Mouse (Mus musculus) forebrain, embryonic 15.5 days (tissue): ENCODE measurements at regions not wholly inside any gene's neighbourhood (a gene's known extent, or its start where the extent isn't known, plus 50 kb on each side); places are given as distances from the start of the nearest gene placed in this dataset.
A peak's percentile ranks its signal among the peaks of the same experiment; 100 is the strongest.

Source experiments
- ATAC-seq: fragments of 200-750 bp; cut with Nextera tagmentation; replicated peaks from 2 replicates; pipeline ENCODE4 v1.8.0; 2017; ENCODE audit warnings: mild to moderate bottlenecking, moderate TSS enrichment, moderate library complexity
- H3K27ac ChIP-seq: fragments of 300-500 bp; sonication (generic); replicated peaks from 2 replicates; pipeline ENCODE4 v1.5.1; 2015; ENCODE audit warnings: mild to moderate bottlenecking, inconsistent platforms
- H3K27me3 ChIP-seq: fragments of 300-500 bp; sonication (generic); 2 replicates; pipeline ENCODE4 v1.6.1; 2015; ENCODE audit warnings: inconsistent platforms
- H3K36me3 ChIP-seq: fragments of 300-500 bp; sonication (generic); 2 replicates; pipeline ENCODE4 v1.6.1; 2015; ENCODE audit warnings: mild to moderate bottlenecking, inconsistent platforms
- H3K4me1 ChIP-seq: fragments of 300-500 bp; sonication (generic); 2 replicates; pipeline ENCODE4 v1.6.1; 2015; ENCODE audit warnings: inconsistent platforms
- H3K4me2 ChIP-seq: fragments of 300-500 bp; sonication (generic); replicated peaks from 2 replicates; pipeline ENCODE4 v1.6.1; 2015; ENCODE audit warnings: mild to moderate bottlenecking, inconsistent platforms
- H3K4me3 ChIP-seq: fragments of 300-500 bp; sonication (generic); 2 replicates; pipeline ENCODE4 v1.5.1; 2015; ENCODE audit warnings: mild to moderate bottlenecking, inconsistent platforms
- H3K9ac ChIP-seq: fragments of 300-500 bp; sonication (generic); replicated peaks from 2 replicates; pipeline ENCODE4 v1.6.1; 2015; ENCODE audit warnings: mild to moderate bottlenecking, inconsistent platforms
- H3K9me3 ChIP-seq: fragments of 300-500 bp; sonication (generic); 2 replicates; pipeline ENCODE4 v1.6.1; 2016; ENCODE audit warnings: inconsistent platforms
- WGBS: fragments of 180-500 bp; shearing (Covaris S2); methylation state at CpG from one replicate; pipeline ENCODE4 v1.1.7; 2015; ENCODE audit warnings: mixed read lengths; 5-methylcytosine and 5-hydroxymethylcytosine counted together

DNA sequence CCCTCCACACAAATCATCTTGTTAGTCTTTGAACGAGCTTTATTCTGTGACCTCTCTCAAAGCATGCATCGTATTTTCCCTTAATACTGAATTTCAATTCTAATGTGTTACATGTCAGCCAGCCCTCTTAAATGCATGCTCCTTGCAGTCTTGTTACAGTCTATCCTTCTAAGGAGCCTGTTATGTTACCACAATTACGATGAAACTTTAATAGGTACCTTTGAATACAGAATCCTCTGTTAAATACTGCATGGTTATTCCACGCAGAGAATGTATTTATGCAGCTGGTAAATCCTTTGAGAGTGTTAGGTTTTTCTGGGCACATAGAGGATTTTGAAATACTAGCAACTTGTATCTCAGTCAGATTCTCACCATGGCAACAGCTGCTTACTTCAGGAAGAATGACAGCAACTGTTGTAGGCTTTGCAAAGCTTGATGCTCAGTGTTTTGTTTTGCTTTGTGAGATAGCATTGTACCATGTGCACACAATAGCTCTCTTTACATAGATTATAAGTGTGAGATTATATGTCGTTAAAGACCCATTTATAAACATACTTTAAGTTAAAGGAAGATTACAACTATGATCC is 532.9 kb upstream of the Negr1 start:
- Histone ChIP-seq H3K4me1 (peaks cover 3% of the 10 kb centered on the region), H3K9me3 (no peaks in the 10 kb centered on the region), H3K27ac (peak overlapping the region; percentile 46; the same call in 1 of the 2 replicates), H3K27me3 (no peaks in the 10 kb centered on the region), H3K4me2 (no peak overlapping the region), H3K36me3 (no peaks in the 10 kb centered on the region), H3K9ac (no peak overlapping the region), H3K4me3 (no peak overlapping the region)
- 25% methylated on average over 5 of the region's 5 CpGs for WGBS
- peak; percentile 81 for ATAC-seq

DNA sequence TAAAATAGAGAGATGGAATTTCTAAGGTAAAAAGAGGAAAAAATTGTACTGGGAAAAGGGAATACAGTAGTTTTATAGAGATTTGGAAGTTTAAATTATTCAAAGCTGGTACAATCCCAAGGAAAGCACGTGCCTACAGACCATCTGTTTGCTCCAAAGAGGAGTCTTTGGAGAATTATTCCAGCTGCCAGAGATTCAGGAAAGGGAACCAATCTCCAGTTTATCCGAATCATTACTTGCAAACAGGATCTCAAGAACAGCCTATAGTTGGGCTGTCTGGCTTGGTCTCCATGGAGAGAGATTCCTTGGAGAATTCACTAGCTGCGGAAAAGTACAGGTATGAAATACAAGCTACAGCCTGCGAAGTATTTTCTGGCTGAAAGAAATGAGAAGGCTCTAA is 491.3 kb upstream of the Negr1 start:
- H3K4me3 ChIP-seq = no peak overlapping the region
- H3K4me2 ChIP-seq = no peak overlapping the region
- H3K27ac ChIP-seq = no peak overlapping the region
- no peaks in the 10 kb centered on the region for H3K36me3 ChIP-seq
- no peak for ATAC-seq
- no peak overlapping the region for H3K9ac ChIP-seq
- H3K4me1 ChIP-seq = no peaks in the 10 kb centered on the region
- 85% methylated on average over 4 of the region's 4 CpGs for WGBS
- no peaks in the 10 kb centered on the region for H3K27me3 ChIP-seq
- no peaks in the 10 kb centered on the region for H3K9me3 ChIP-seq

DNA sequence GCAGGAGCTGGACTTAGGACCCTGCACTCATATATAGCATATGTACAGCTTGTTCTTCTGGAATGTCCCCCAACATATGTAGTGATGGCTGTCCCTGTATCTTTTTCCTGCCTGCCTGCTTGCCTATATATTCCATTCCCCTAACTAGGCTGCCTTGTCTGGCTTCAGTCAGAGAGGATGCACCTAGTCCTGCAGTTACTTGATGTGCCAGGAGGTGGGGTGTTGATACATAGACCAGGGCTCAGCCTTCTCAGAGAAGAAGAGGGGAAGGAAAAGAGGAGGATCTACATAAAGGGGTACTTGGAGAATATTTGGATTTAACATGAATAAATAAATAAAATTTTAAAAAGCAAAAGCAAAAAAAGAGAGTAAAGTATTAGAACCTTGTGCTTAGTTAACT is 479.3 kb upstream of the Negr1 start:
- no peak for ATAC-seq
- Histone ChIP-seq H3K4me1 (no peaks in the 10 kb centered on the region), H3K27me3 (no peaks in the 10 kb centered on the region), H3K36me3 (no peaks in the 10 kb centered on the region), H3K4me3 (no peak overlapping the region), H3K27ac (no peak overlapping the region), H3K9me3 (no peaks in the 10 kb centered on the region), H3K4me2 (no peak overlapping the region), H3K9ac (no peak overlapping the region)

DNA sequence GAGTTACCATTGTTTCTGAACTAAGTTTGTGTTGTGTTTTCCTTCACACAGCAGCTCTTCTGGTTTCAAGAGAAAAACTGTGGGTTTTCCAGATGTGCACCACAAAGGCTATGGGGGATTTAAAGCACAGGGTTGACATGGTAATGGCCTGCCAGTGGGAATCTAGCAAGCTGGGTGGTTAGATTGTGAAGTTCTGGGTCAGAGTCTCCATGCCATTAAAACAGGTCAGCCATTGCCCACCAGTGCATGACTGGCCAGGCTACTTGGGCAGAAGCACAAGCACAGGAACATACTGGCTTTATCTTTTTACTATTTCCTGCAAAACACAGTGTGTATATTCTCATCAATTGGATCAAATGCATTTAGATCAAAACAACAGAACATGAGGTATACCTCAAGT is 467.9 kb upstream of the Negr1 start:
- no peak for ATAC-seq
- H3K9me3 ChIP-seq = no peaks in the 10 kb centered on the region
- no peak overlapping the region for H3K27ac ChIP-seq
- no peaks in the 10 kb centered on the region for H3K36me3 ChIP-seq
- H3K27me3 ChIP-seq = no peaks in the 10 kb centered on the region
- no peak overlapping the region for H3K4me3 ChIP-seq
- no peaks in the 10 kb centered on the region for H3K4me1 ChIP-seq
- no peak overlapping the region for H3K9ac ChIP-seq
- H3K4me2 ChIP-seq = no peak overlapping the region

DNA sequence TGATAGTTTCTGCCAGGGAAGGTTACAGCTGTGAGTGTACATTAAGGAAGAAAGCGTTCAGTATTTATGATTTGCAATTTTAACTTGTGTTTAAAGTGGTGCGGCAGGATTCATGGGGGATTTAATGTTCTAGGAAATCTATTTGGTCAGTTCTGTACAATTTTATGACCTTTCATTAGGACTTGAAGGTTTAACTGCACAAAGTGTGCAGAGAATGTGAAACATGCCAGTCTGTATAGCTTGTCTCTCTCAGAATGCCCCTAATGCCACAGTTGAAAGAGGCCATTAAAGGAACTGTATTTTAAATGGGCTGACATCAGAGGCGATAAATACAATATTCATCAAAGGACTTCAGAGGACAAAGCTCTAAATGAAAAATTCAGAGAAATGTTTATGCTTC is 466.6 kb upstream of the Negr1 start:
- no peak overlapping the region for H3K4me3 ChIP-seq
- no peak overlapping the region for H3K9ac ChIP-seq
- ATAC-seq = no peak
- H3K27ac ChIP-seq = no peak overlapping the region
- H3K36me3 ChIP-seq = no peaks in the 10 kb centered on the region
- no peaks in the 10 kb centered on the region for H3K9me3 ChIP-seq
- H3K27me3 ChIP-seq = no peaks in the 10 kb centered on the region
- no peaks in the 10 kb centered on the region for H3K4me1 ChIP-seq
- WGBS = 84% methylated on average over 3 of the region's 3 CpGs
- no peak overlapping the region for H3K4me2 ChIP-seq

DNA sequence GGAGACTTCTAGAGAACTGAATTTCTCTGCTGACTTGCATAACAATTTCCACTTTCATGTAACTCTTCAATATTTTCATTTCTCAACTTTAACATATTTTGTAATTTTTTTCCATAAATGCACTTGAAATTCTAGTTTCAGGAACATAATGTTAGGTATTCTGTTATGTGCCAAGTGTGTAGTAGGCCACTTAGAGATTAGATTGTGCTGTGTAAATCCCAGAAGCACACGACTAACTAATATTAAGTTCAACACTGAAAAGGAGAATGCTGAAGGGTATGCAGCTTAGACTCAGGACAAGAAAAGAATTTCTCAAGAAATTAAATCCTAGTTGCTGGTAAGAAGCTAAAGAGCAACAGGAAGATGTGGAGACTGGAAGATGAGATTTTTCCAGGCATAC is 455.8 kb upstream of the Negr1 start:
- H3K4me3 ChIP-seq = no peak overlapping the region
- ATAC-seq = no peak

DNA sequence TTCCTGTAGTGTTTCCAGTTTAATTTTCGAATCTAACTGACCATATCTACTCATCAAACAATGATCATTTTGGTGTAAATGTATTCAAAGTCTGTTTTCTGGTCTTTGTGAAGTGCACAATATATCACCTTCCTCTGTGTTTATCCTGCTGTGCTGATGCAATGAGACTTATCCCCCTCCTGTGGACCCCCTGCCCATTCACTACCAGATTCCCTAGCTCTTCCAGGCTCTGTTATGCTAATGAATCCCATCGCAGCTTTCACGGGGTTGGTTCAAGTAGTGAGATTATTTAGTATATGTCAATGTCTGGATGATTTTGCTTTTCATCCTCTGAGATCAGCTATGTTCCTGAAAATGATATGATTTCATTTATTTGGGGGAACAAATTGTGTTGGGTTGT is 441.3 kb upstream of the Negr1 start:
- Histone ChIP-seq H3K27ac (no peak overlapping the region), H3K9me3 (no peaks in the 10 kb centered on the region), H3K4me3 (no peak overlapping the region), H3K27me3 (no peaks in the 10 kb centered on the region), H3K4me1 (no peaks in the 10 kb centered on the region), H3K4me2 (no peak overlapping the region), H3K36me3 (no peaks in the 10 kb centered on the region), H3K9ac (no peak overlapping the region)
- ATAC-seq = no peak
- WGBS = 20% methylated on average over 3 of the region's 3 CpGs

More for the DNA sequence above, 455.8 kb upstream of the Negr1 start:
- no peaks in the 10 kb centered on the region for H3K9me3 ChIP-seq
- H3K4me2 ChIP-seq = no peak overlapping the region
- H3K9ac ChIP-seq = no peak overlapping the region
- H3K36me3 ChIP-seq = no peaks in the 10 kb centered on the region
- no peaks in the 10 kb centered on the region for H3K4me1 ChIP-seq
- H3K27ac ChIP-seq = no peak overlapping the region
- 87% methylated on average over 1 of the region's 1 CpGs for WGBS
- no peaks in the 10 kb centered on the region for H3K27me3 ChIP-seq

DNA sequence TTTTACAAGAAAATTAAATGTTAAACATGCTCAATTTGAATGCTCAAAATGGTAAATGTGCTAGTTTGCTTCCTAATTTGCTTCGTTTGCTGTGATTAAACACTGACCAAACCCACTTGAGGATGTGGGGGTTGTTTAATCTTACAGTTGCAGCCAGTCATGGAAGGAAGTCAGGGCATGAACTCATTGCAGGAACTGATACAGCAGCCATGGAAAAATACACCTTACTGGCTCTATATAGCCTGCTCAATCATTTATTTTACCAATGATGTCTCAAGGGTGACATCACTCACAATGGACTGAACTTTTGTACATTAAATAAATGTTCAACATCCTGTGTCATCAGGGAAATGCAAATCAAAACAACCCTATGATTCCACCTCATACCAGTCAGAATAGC is 430.0 kb upstream of the Negr1 start:
- 82% methylated on average over 1 of the region's 1 CpGs for WGBS
- H3K27ac ChIP-seq = no peak overlapping the region
- no peak overlapping the region for H3K4me3 ChIP-seq

DNA sequence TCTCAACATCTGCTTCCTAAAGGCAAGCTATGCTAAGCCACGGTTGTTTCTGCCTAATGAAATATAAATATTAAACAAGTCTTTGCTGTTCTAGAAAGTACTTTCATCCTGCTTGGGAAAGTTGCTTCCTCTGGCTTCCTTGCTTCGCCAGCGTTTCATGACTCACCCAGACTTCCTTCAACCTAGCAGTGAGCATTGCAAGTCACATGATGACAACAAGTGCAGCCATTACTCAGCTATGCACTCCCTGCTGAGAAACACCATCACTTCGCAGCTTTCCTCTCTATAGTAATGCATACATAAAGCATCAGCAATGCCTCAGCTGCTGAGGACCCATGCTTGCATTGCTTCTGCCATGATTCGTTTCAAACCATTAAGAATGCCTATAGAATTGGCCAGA is 420.2 kb upstream of the Negr1 start:
- no peak overlapping the region for H3K4me3 ChIP-seq
- ATAC-seq = no peak
- H3K4me1 ChIP-seq = no peaks in the 10 kb centered on the region
- H3K27ac ChIP-seq = no peak overlapping the region
- H3K36me3 ChIP-seq = no peaks in the 10 kb centered on the region
- no peaks in the 10 kb centered on the region for H3K9me3 ChIP-seq
- H3K4me2 ChIP-seq = no peak overlapping the region
- no peaks in the 10 kb centered on the region for H3K27me3 ChIP-seq
- no peak overlapping the region for H3K9ac ChIP-seq
- 67% methylated on average over 5 of the region's 5 CpGs for WGBS

More for the DNA sequence above, 430.0 kb upstream of the Negr1 start:
- Histone ChIP-seq H3K9me3 (no peaks in the 10 kb centered on the region), H3K27me3 (no peaks in the 10 kb centered on the region), H3K4me1 (no peaks in the 10 kb centered on the region), H3K4me2 (no peak overlapping the region), H3K9ac (no peak overlapping the region), H3K36me3 (no peaks in the 10 kb centered on the region)
- no peak for ATAC-seq

DNA sequence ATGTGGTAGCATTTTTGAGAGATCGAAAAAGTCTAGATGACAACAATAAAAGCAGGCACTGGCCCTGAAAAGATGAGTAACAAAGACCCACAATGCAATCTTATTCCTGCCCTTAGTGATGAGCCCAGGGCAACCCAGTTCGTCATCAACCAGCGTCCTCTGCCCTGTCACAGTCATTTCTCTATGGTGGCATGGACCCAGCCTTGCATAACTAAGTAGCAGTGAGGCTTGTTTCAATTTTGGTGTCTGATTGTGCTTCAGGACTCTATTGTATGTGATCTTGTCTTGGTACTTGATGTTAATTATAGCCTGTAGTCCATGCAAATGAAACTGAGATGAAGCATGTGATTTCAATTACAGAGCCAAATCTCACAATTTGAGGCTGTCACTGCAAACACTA is 412.3 kb upstream of the Negr1 start:
- Histone ChIP-seq H3K4me1 (peaks cover 2% of the 10 kb centered on the region; the same call in 1 of the 2 replicates), H3K27ac (no peak overlapping the region), H3K9me3 (no peaks in the 10 kb centered on the region), H3K27me3 (no peaks in the 10 kb centered on the region), H3K36me3 (no peaks in the 10 kb centered on the region), H3K4me2 (no peak overlapping the region), H3K9ac (no peak overlapping the region), H3K4me3 (no peak overlapping the region)
- ATAC-seq = peak; percentile 93
- 57% methylated on average over 3 of the region's 3 CpGs for WGBS

DNA sequence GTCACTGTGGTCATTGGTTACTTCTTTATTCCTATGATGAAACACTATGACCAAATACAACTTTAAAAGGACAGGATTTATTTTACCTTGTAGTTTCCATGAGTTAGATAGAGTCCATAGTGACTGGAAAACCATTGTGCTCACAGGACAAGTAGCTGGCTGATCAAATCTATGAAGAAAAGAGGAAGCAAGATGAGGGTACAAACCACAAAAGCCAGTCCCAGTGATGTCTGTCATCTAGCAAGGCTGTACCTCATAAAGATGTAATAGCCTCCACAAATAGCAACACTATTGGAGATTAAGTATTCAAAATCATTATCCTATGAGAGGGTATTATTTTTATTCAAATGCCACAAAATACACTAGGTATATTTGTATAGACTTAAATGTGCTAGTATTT is 391.5 kb upstream of the Negr1 start:
- no peak overlapping the region for H3K9ac ChIP-seq
- no peak overlapping the region for H3K4me3 ChIP-seq
- H3K36me3 ChIP-seq = no peaks in the 10 kb centered on the region
- H3K27me3 ChIP-seq = no peaks in the 10 kb centered on the region
- no peaks in the 10 kb centered on the region for H3K9me3 ChIP-seq
- H3K27ac ChIP-seq = no peak overlapping the region
- H3K4me2 ChIP-seq = no peak overlapping the region
- no peak for ATAC-seq
- no peaks in the 10 kb centered on the region for H3K4me1 ChIP-seq

DNA sequence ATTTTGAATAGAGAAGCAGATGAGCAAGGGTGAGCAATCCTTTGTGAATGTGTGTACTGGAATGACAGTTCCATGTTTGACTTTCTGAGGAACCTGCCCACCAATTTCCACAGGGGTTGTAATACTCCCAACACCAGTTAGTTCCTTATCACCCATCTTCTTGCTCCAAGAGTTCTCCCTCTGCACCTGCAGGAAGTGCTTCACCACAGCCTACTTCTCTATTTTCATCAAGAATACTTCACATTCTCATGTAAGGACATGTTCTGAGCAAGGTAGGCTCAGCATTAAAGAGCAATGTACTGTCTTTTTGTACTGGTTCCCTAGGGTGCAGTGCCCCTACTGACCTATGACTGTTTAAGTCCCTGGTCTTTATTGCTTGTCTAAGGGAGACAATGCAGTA is 362.9 kb upstream of the Negr1 start:
- no peak overlapping the region for H3K4me3 ChIP-seq
- no peak overlapping the region for H3K4me2 ChIP-seq
- ATAC-seq = no peak
- H3K4me1 ChIP-seq = no peaks in the 10 kb centered on the region
- no peaks in the 10 kb centered on the region for H3K9me3 ChIP-seq
- H3K27ac ChIP-seq = no peak overlapping the region
- no peak overlapping the region for H3K9ac ChIP-seq
- no peaks in the 10 kb centered on the region for H3K36me3 ChIP-seq
- no peaks in the 10 kb centered on the region for H3K27me3 ChIP-seq

DNA sequence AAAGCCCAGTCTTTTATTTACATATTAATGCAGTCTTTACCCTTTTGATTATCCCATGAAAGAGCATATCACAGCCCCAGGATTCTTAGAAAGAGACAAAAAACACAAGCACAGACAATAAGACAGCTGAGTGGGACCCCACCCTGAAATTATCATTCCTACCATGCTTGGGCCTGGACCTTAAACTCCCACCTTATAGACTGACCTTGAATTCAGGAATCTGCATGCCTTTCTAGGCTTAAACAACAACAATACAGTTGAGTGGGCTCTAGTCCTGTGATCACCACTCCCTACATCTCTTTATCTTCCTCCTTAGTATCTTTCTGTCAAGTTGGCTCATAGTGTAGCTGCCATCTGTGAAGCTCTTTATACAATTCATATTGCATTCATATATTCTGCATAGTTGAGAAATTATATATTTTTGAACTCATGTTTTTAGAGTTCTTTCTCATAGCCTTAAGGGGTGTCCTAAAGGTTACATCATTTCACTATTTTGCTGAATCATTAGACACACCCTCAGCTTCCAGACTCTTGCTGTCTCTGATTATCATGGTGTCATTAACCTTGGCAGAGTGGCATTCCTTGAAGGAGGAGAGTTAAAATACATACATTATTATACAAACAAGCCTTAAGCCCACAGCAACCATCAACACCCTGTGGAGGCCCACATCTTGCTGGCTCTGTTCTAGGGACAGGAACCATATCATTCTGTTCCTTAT is 361.7 kb upstream of the Negr1 start:
- H3K4me3 ChIP-seq = no peak overlapping the region
- no peaks in the 10 kb centered on the region for H3K27me3 ChIP-seq
- no peaks in the 10 kb centered on the region for H3K4me1 ChIP-seq
- no peak overlapping the region for H3K9ac ChIP-seq
- H3K4me2 ChIP-seq = no peak overlapping the region
- H3K27ac ChIP-seq = no peak overlapping the region
- no peaks in the 10 kb centered on the region for H3K9me3 ChIP-seq
- no peak for ATAC-seq
- H3K36me3 ChIP-seq = no peaks in the 10 kb centered on the region
